Mouse (Mus musculus) embryonic facial prominence, embryonic 15.5 days (tissue): ENCODE results near the gene Ralgapa2. TPM values are rescaled to one million over a fixed set of nuclear protein-coding genes. Genes with fewer than 3 reads are reported as not detected.

Source experiments
- ATAC-seq: fragments of 200-750 bp; cut with Nextera tagmentation; 2 replicates; pipeline ENCODE4 v1.8.0; 2017; ENCODE audit warnings: low read depth, moderate TSS enrichment; ENCODE audit not compliant: insufficient number of reproducible peaks, low FRiP score, low TSS enrichment
- H3K27ac ChIP-seq: fragments of 300-500 bp; sonication (generic); replicated peaks from 2 replicates; pipeline ENCODE4 v1.5.1; 2015; ENCODE audit warnings: mild to moderate bottlenecking, inconsistent platforms
- H3K27me3 ChIP-seq: fragments of 300-500 bp; sonication (generic); 2 replicates; pipeline ENCODE4 v1.6.1; 2015; ENCODE audit warnings: inconsistent platforms
- H3K36me3 ChIP-seq: fragments of 300-500 bp; sonication (generic); 2 replicates; pipeline ENCODE4 v1.6.1; 2015; ENCODE audit warnings: mild to moderate bottlenecking, inconsistent platforms
- H3K4me1 ChIP-seq: fragments of 300-500 bp; sonication (generic); 2 replicates; pipeline ENCODE4 v1.6.1; 2015; ENCODE audit warnings: inconsistent platforms
- H3K4me2 ChIP-seq: fragments of 300-500 bp; sonication (generic); replicated peaks from 2 replicates; pipeline ENCODE4 v1.6.1; 2015; ENCODE audit warnings: mild to moderate bottlenecking, inconsistent platforms
- H3K4me3 ChIP-seq: fragments of 300-500 bp; sonication (generic); replicated peaks from 2 replicates; pipeline ENCODE4 v1.5.1; 2015; ENCODE audit warnings: mild to moderate bottlenecking, inconsistent platforms
- H3K9ac ChIP-seq: fragments of 300-500 bp; sonication (generic); 2 replicates; pipeline ENCODE4 v1.6.1; 2015; ENCODE audit warnings: inconsistent platforms
- H3K9me3 ChIP-seq: fragments of 300-500 bp; sonication (generic); replicated peaks from 2 replicates; pipeline ENCODE4 v1.6.1; 2016; ENCODE audit warnings: inconsistent platforms
- WGBS: fragments of 180-500 bp; shearing (Covaris S2); methylation state at CpG from one replicate; pipeline ENCODE4 v1.1.7; 2015; 5-methylcytosine and 5-hydroxymethylcytosine counted together
- polyA plus RNA-seq: library from polyadenylated mRNA; unstranded; fragments of >200 nt; fragmentation: Nextera tagmentation; extraction: Ambion mirVana; gene quantifications from 2 replicates; pipeline ENCODE4 v1.2.1, GENCODE M21; 2015

Gene Ralgapa2
- polyA plus RNA-seq, 1 experiment from 2014 or later, result 5.5 TPM

DNA sequence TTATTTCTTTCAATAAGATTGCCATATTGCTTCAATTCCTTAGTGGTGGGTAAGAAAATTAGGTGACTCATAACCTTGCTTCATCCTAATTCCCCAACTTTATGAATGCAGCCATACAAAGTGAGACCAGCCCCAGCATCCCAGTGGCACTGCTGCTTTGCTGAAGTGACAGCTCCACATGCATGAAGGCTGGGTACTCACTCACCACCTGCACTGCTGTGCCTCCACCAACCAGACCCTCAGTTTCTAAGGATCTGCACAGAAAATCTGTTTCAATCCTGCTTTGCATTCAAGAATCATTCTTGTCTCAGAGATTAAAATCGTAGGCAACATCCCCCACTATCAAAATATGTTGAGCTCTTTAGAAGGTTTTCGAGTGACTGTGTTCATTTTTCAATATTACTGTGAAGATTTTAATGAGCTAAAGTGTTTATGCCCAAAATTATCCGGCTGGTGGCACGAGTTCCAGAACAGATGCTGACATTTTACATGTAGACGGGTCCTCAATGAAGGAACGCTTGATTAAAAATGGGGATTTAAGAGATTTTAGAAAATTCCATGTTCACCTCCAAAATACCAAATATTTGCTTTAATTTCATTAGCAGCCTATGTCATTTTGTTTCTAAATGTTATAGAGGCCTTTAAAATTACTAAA is 113.8 kb downstream of the Ralgapa2 start:
- ATAC-seq, result no peak
- 90% methylated on average over 6 of the region's 6 CpGs for WGBS
- no peaks in the 10 kb centered on the region for H3K4me1 ChIP-seq
- H3K9me3 ChIP-seq, result no peaks in the 10 kb centered on the region
- no peaks in the 10 kb centered on the region for H3K27me3 ChIP-seq
- no peak overlapping the region for H3K4me3 ChIP-seq
- H3K9ac ChIP-seq, result no peak overlapping the region
- no peak overlapping the region for H3K27ac ChIP-seq
- no peak overlapping the region for H3K4me2 ChIP-seq
- H3K36me3 ChIP-seq, result no peaks in the 10 kb centered on the region

- no peaks in the 10 kb centered on the region for H3K4me1 ChIP-seq
- H3K27me3 ChIP-seq, result no peaks in the 10 kb centered on the region
- H3K4me2 ChIP-seq, result no peak overlapping the region
- 49% methylated on average over 2 of the region's 2 CpGs for WGBS
- H3K4me3 ChIP-seq, result no peak overlapping the region
- no peak overlapping the region for H3K27ac ChIP-seq
- H3K36me3 ChIP-seq, result 0 out of 2 replicates have a peak, but pooled peaks cover 5% of the 10 kb centered on the region
- no peak overlapping the region for H3K9ac ChIP-seq
- no peaks in the 10 kb centered on the region for H3K9me3 ChIP-seq
- ATAC-seq, result no peak
Observed at GRCm38 (mm10) chr2:146387211-146387610, 124.9 kb downstream of the Ralgapa2 start.

GRCm38 (mm10) chr2:146384582-146384981 is 127.6 kb downstream of the Ralgapa2 start:
- 50% methylated on average over 1 of the region's 1 CpGs for WGBS
- H3K4me3 ChIP-seq, result no peak overlapping the region
- H3K4me1 ChIP-seq, result no peaks in the 10 kb centered on the region
- no peaks in the 10 kb centered on the region for H3K9me3 ChIP-seq
- no peak for ATAC-seq
- H3K36me3 ChIP-seq, result no peaks in the 10 kb centered on the region
- no peak overlapping the region for H3K27ac ChIP-seq
- H3K4me2 ChIP-seq, result no peak overlapping the region
- no peaks in the 10 kb centered on the region for H3K27me3 ChIP-seq
- no peak overlapping the region for H3K9ac ChIP-seq

DNA sequence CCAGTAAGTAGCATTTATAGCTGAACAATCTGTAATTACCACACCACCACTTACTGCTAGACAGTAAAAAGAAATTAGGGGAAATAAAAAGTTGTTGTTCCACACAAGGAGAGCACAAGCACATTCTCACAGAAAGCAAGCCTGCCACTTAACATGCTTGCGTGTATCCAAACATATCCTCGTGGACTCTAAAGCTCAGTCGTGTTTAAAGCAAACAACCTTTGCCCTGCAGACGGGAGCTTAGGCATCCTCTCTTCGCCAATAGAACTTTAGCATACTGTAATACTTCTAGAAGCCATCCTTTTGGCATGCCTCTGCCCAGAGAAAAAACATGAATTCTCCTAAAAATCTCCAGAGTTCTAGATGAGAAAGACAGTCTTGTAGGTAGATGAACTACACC is 135.9 kb downstream of the Ralgapa2 start:
- Histone ChIP-seq H3K4me2 (no peak overlapping the region), H3K9me3 (no peaks in the 10 kb centered on the region), H3K27me3 (no peaks in the 10 kb centered on the region), H3K9ac (no peak overlapping the region), H3K36me3 (no peaks in the 10 kb centered on the region), H3K4me1 (no peaks in the 10 kb centered on the region), H3K4me3 (no peak overlapping the region), H3K27ac (no peak overlapping the region)
- 80% methylated on average over 5 of the region's 5 CpGs for WGBS
- ATAC-seq, result no peak

- Histone ChIP-seq H3K4me3 (no peak overlapping the region), H3K4me1 (peaks cover 5% of the 10 kb centered on the region; the same call in 1 of the 2 replicates), H3K27me3 (no peaks in the 10 kb centered on the region), H3K36me3 (no peaks in the 10 kb centered on the region), H3K27ac (no peak overlapping the region), H3K4me2 (no peak overlapping the region), H3K9ac (no peak overlapping the region), H3K9me3 (no peaks in the 10 kb centered on the region)
- 58% methylated on average over 12 of the region's 12 CpGs for WGBS
- 0 out of 2 replicates have a peak, but pooled peaks have one; percentile 43 for ATAC-seq
Observed at GRCm38 (mm10) chr2:146366098-146366497, 146.0 kb downstream of the Ralgapa2 start.

GRCm38 (mm10) chr2:146365368-146365983 is 146.7 kb downstream of the Ralgapa2 start:
- H3K27ac ChIP-seq, result no peak overlapping the region
- H3K27me3 ChIP-seq, result no peaks in the 10 kb centered on the region
- peaks cover 5% of the 10 kb centered on the region; the same call in 1 of the 2 replicates for H3K4me1 ChIP-seq
- H3K9me3 ChIP-seq, result no peaks in the 10 kb centered on the region
- no peak overlapping the region for H3K9ac ChIP-seq
- no peaks in the 10 kb centered on the region for H3K36me3 ChIP-seq
- H3K4me2 ChIP-seq, result no peak overlapping the region
- no peak overlapping the region for H3K4me3 ChIP-seq
- 56% methylated on average over 11 of the region's 11 CpGs for WGBS
- no peak for ATAC-seq

GRCm38 (mm10) chr2:146363483-146363882 is 148.7 kb downstream of the Ralgapa2 start:
- Histone ChIP-seq H3K27me3 (no peaks in the 10 kb centered on the region), H3K4me2 (no peak overlapping the region), H3K4me3 (no peak overlapping the region), H3K9me3 (no peaks in the 10 kb centered on the region), H3K27ac (no peak overlapping the region), H3K4me1 (peaks cover 5% of the 10 kb centered on the region; the same call in 1 of the 2 replicates), H3K9ac (no peak overlapping the region), H3K36me3 (no peaks in the 10 kb centered on the region)
- 64% methylated on average over 2 of the region's 2 CpGs for WGBS
- ATAC-seq, result no peak

GRCm38 (mm10) chr2:146362932-146363331 is 149.2 kb downstream of the Ralgapa2 start:
- Histone ChIP-seq H3K27ac (no peak overlapping the region), H3K9ac (no peak overlapping the region), H3K9me3 (no peaks in the 10 kb centered on the region), H3K4me2 (no peak overlapping the region), H3K4me1 (peaks cover 5% of the 10 kb centered on the region; the same call in 1 of the 2 replicates), H3K27me3 (no peaks in the 10 kb centered on the region), H3K4me3 (no peak overlapping the region), H3K36me3 (no peaks in the 10 kb centered on the region)
- 55% methylated on average over 1 of the region's 1 CpGs for WGBS
- no peak for ATAC-seq

GRCm38 (mm10) chr2:146361969-146362368 is 150.2 kb downstream of the Ralgapa2 start:
- no peak overlapping the region for H3K4me2 ChIP-seq
- peak; percentile 11; the same call in 1 of the 2 replicates for ATAC-seq
- H3K4me3 ChIP-seq, result no peak overlapping the region
- no peaks in the 10 kb centered on the region for H3K36me3 ChIP-seq
- H3K9ac ChIP-seq, result no peak overlapping the region
- no peak overlapping the region for H3K27ac ChIP-seq
- H3K9me3 ChIP-seq, result no peaks in the 10 kb centered on the region
- no peaks in the 10 kb centered on the region for H3K27me3 ChIP-seq
- peaks cover 5% of the 10 kb centered on the region; the same call in 1 of the 2 replicates for H3K4me1 ChIP-seq
- WGBS, result 33% methylated on average over 4 of the region's 4 CpGs

DNA sequence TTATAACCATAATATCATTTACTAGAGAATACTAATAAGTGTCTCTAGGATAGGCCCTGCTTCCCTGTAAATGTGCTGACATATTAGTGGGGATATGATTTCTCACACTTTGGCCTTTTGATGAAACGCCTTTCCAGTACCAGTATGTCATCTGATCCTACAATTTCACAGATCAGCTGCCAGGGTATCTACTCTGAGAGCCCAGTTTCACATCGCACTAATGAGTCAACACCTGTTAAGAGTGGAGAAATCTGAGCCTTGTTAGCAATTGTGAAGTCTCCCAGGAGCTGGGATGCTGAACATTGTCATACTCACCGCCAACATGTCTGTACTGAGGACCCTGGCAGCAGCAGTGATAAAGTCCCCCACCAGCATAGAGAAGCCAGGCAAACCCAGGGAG is 151.1 kb downstream of the Ralgapa2 start:
- Histone ChIP-seq H3K36me3 (no peaks in the 10 kb centered on the region), H3K27ac (no peak overlapping the region), H3K9me3 (no peaks in the 10 kb centered on the region), H3K27me3 (no peaks in the 10 kb centered on the region), H3K9ac (no peak overlapping the region), H3K4me1 (peaks cover 5% of the 10 kb centered on the region; the same call in 1 of the 2 replicates), H3K4me2 (no peak overlapping the region), H3K4me3 (no peak overlapping the region)
- 63% methylated on average over 3 of the region's 3 CpGs for WGBS
- peak; percentile 43; the same call in 1 of the 2 replicates for ATAC-seq

DNA sequence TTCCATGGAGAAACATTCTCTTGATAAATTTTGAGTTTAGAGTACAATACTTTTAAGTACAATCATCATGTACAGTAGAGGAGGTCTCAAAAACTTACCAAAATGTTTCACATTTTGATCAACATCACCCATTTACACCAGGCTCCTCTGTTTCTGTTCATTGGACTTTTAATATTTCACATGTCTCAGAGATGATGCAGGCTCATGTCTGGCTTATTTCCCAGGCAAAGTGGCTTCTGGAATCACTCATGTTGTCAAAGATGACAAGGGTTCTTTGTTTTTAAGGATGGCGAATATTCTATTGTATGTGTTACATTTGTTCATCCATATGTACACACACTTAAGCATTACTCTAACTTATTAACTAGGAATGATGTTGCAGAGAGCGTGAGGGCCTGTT is 152.5 kb downstream of the Ralgapa2 start:
- no peak for ATAC-seq
- H3K27me3 ChIP-seq, result no peaks in the 10 kb centered on the region
- WGBS, result 80% methylated on average over 2 of the region's 2 CpGs
- no peak overlapping the region for H3K4me2 ChIP-seq
- H3K4me1 ChIP-seq, result peaks cover 5% of the 10 kb centered on the region; the same call in 1 of the 2 replicates
- no peaks in the 10 kb centered on the region for H3K9me3 ChIP-seq
- no peak overlapping the region for H3K9ac ChIP-seq
- H3K4me3 ChIP-seq, result no peak overlapping the region
- no peaks in the 10 kb centered on the region for H3K36me3 ChIP-seq
- H3K27ac ChIP-seq, result no peak overlapping the region
